8 mouse cellular contexts compared by ENCODE assay signal in the genomic region with DNA sequence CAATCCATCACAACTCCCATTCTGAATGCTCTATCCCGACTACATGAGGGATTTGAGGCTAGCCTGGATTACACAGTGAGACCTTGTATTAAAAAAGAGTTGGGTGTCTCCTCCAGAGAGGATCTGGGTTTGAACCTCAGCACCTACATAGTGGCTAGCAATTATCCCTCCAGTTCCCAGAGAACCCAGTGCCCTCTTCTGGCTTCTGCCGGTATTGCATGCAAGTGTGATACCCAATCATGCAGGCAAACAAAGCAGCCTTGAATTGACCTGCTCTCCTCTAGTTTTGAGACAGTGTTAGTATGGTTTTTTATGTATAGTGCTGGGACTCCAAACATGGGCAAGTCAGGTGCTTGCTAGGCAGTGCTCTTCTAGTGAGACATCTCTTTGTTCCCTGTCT. TPM values are rescaled to one million over a fixed set of nuclear protein-coding genes. Genes with fewer than 3 reads are reported as not detected.
DNase-seq lines count a peak whose midpoint lies in the region; ATAC-seq lines count a peak whose summit lies in the region.

No protein-coding gene starts in this region.

- 19% methylated on average over 2 of the region's 2 CpGs for WGBS in midbrain, embryonic 12.5 days
- 9% methylated on average over 2 of the region's 2 CpGs for WGBS in midbrain, embryonic 16.5 days
- 7% methylated on average over 2 of the region's 2 CpGs for WGBS in liver, embryonic 13.5 days (ENCODE audit: insufficient replicate concordance)

- H3K4me3 ChIP-seq in midbrain, embryonic 12.5 days: no peak overlapping the region
- H3K4me3 ChIP-seq in midbrain, embryonic 16.5 days (ENCODE audit: low read depth, low read length): no peak overlapping the region
- H3K4me3 ChIP-seq in liver, embryonic 13.5 days (replicated peaks): peak overlapping the region; percentile 79

- H3K9me3 ChIP-seq in midbrain, embryonic 12.5 days: no peaks in the 10 kb centered on the region
- no peaks in the 10 kb centered on the region for H3K9me3 ChIP-seq in midbrain, embryonic 16.5 days (replicated peaks; ENCODE audit: control insufficient read depth, low read length, poor library complexity, severe bottlenecking)
- H3K9me3 ChIP-seq in liver, embryonic 13.5 days (replicated peaks): no peaks in the 10 kb centered on the region

- no peaks in the 10 kb centered on the region; the same call in 1 of the 2 replicates for H3K36me3 ChIP-seq in midbrain, embryonic 12.5 days
- H3K36me3 ChIP-seq in midbrain, embryonic 16.5 days (ENCODE audit: control insufficient read depth, insufficient read depth, low read length): no peaks in the 10 kb centered on the region
- peaks cover 27% of the 10 kb centered on the region for H3K36me3 ChIP-seq in liver, embryonic 13.5 days

- H3K4me1 ChIP-seq in midbrain, embryonic 12.5 days: peaks cover 39% of the 10 kb centered on the region
- peaks cover 10% of the 10 kb centered on the region; the same call in 1 of the 2 replicates for H3K4me1 ChIP-seq in midbrain, embryonic 16.5 days (ENCODE audit: control insufficient read depth, insufficient read depth, low read length)
- peaks cover 43% of the 10 kb centered on the region for H3K4me1 ChIP-seq in liver, embryonic 13.5 days (replicated peaks)

- no peak overlapping the region for H3K27ac ChIP-seq in midbrain, embryonic 12.5 days (replicated peaks)
- no peak overlapping the region for H3K27ac ChIP-seq in midbrain, embryonic 16.5 days (ENCODE audit: low read length)
- no peak overlapping the region for H3K27ac ChIP-seq in liver, embryonic 13.5 days

- H3K27me3 ChIP-seq in midbrain, embryonic 12.5 days: peaks cover 20% of the 10 kb centered on the region
- no peaks in the 10 kb centered on the region; the same call in 1 of the 2 replicates for H3K27me3 ChIP-seq in midbrain, embryonic 16.5 days (ENCODE audit: control insufficient read depth, insufficient read depth, low read depth, low read length)
- H3K27me3 ChIP-seq in liver, embryonic 13.5 days: peaks cover 11% of the 10 kb centered on the region

- 0 out of 2 replicates have a peak overlapping the region, but pooled peaks have one; percentile 79 for H3K4me2 ChIP-seq in midbrain, embryonic 12.5 days (replicated peaks)
- no peak overlapping the region for H3K4me2 ChIP-seq in midbrain, embryonic 16.5 days (ENCODE audit: low read length)
- peak overlapping the region; percentile 89 for H3K4me2 ChIP-seq in liver, embryonic 13.5 days

- ATAC-seq in midbrain, embryonic 12.5 days (ENCODE audit: low FRiP score, low read depth): no peak
- ATAC-seq in midbrain, embryonic 16.5 days: no peak
- ATAC-seq in liver, embryonic 13.5 days (ENCODE audit: low read depth): no peak

- peak; percentile 66 for DNase-seq in c-Kit-positive CD71-positive TER-119-negative erythroid progenitor cells, embryonic 14.5 days (ENCODE audit: low read depth)
- DNase-seq in forelimb bud, embryonic 11.5 days (ENCODE audit: low read depth, low spot score): peak; percentile 73
- peak; percentile 78 for DNase-seq in kidney, adult 9 months
- peak; percentile 68 for DNase-seq in liver, embryonic 13.5 days
- peak; percentile 72 for DNase-seq in ovary, postnatal 36 days (ENCODE audit: low spot score)
- peak; percentile 93 for DNase-seq in thymus, postnatal 4 days

- H3K9ac ChIP-seq in midbrain, embryonic 12.5 days (replicated peaks): no peak overlapping the region
- no peak overlapping the region for H3K9ac ChIP-seq in midbrain, embryonic 16.5 days (ENCODE audit: low read depth, low read length)
- H3K9ac ChIP-seq in liver, embryonic 13.5 days: 0 out of 2 replicates have a peak overlapping the region, but pooled peaks have one; percentile 2

RNA-seq across cellular contexts. Expression of gene Tcf19, which starts 2.7 kb away (rescaled TPM):
- polyA plus RNA-seq in midbrain, embryonic 12.5 days (2016; fragmentation: Nextera tagmentation; extraction: Ambion mirVana): 41.2 and 52.6 TPM in 2 replicates
- 8.5 and 9.4 TPM in 2 replicates for polyA plus RNA-seq in midbrain, embryonic 16.5 days (2015; fragmentation: Nextera tagmentation; extraction: Ambion mirVana)
- polyA plus RNA-seq in liver, embryonic 13.5 days (2015; fragmentation: Nextera tagmentation; extraction: Ambion mirVana): 44.3 and 50.4 TPM in 2 replicates

RNA-seq across cellular contexts. Expression of gene Cchcr1, which starts 3.0 kb away (rescaled TPM):
- polyA plus RNA-seq in midbrain, embryonic 12.5 days (2016; fragmentation: Nextera tagmentation; extraction: Ambion mirVana): 16.0 and 18.5 TPM in 2 replicates
- polyA plus RNA-seq in midbrain, embryonic 16.5 days (2015; fragmentation: Nextera tagmentation; extraction: Ambion mirVana): 3.7 and 4.0 TPM in 2 replicates
- 7.5 and 8.8 TPM in 2 replicates for polyA plus RNA-seq in liver, embryonic 13.5 days (2015; fragmentation: Nextera tagmentation; extraction: Ambion mirVana)

RNA-seq across cellular contexts. Expression of gene Pou5f1, which starts 8.1 kb away (rescaled TPM):
- not detected in 2 replicates for polyA plus RNA-seq in midbrain, embryonic 12.5 days (2016; fragmentation: Nextera tagmentation; extraction: Ambion mirVana)
- polyA plus RNA-seq in midbrain, embryonic 16.5 days (2015; fragmentation: Nextera tagmentation; extraction: Ambion mirVana): 0.37 TPM in 1 of 2 replicates, not detected in the other
- not detected in 2 replicates for polyA plus RNA-seq in liver, embryonic 13.5 days (2015; fragmentation: Nextera tagmentation; extraction: Ambion mirVana)

RNA-seq across cellular contexts. Expression of gene Psors1c2, which starts 19.1 kb away (rescaled TPM):
- polyA plus RNA-seq in midbrain, embryonic 12.5 days (2016; fragmentation: Nextera tagmentation; extraction: Ambion mirVana): 1.0 and 1.5 TPM in 2 replicates
- 0.60 and 0.68 TPM in 2 replicates for polyA plus RNA-seq in midbrain, embryonic 16.5 days (2015; fragmentation: Nextera tagmentation; extraction: Ambion mirVana)
- 0.12 and 0.27 TPM in 2 replicates for polyA plus RNA-seq in liver, embryonic 13.5 days (2015; fragmentation: Nextera tagmentation; extraction: Ambion mirVana)

RNA-seq across cellular contexts. Expression of gene Cdsn, which starts 38.0 kb away (rescaled TPM):
- polyA plus RNA-seq in midbrain, embryonic 12.5 days (2016; fragmentation: Nextera tagmentation; extraction: Ambion mirVana): 0.06 TPM in 1 of 2 replicates, not detected in the other
- polyA plus RNA-seq in midbrain, embryonic 16.5 days (2015; fragmentation: Nextera tagmentation; extraction: Ambion mirVana): 0.07 and 0.09 TPM in 2 replicates
- polyA plus RNA-seq in liver, embryonic 13.5 days (2015; fragmentation: Nextera tagmentation; extraction: Ambion mirVana): not detected in 2 replicates
